Mouse (Mus musculus) heart, adult 18-20 months (tissue): ENCODE data around the gene Idh2. TPM values are rescaled to one million over a fixed set of nuclear protein-coding genes. Genes with fewer than 3 reads are reported as not detected.

Experiments used
- DNase-seq, 2 experiments: peaks; one replicate each; pipeline ENCODE4 v3.0.0; 2021 to 2022; ENCODE audit warnings: mixed read lengths in 1 of 2
- total RNA-seq, 2 experiments: library from RNA; stranded (reverse); gene quantifications; 2 replicates each; pipeline ENCODE4 v1.2.3; 2021

Idh2 gene
- total RNA-seq, 2 experiments from 2014 or later, result 2,187 to 2,245 TPM

- peak in 1 of 2 experiments; percentile 56 for DNase-seq
These were observed 7.9 kb upstream of the Idh2 start for GRCm38 (mm10) chr7:80123115-80123514.

- peak; percentile 68 to 82 for DNase-seq
These were observed 5.9 kb upstream of the Idh2 start for GRCm38 (mm10) chr7:80121083-80121482.

- peak; percentile 60 to 85 for DNase-seq
These were observed 4.0 kb upstream of the Idh2 start for GRCm38 (mm10) chr7:80119198-80119597.

GRCm38 (mm10) chr7:80116158-80116557 is 966 bp upstream of the Idh2 start:
- DNase-seq, result peak; percentile 61 to 67

GRCm38 (mm10) chr7:80114451-80115223 is 555 bp downstream of the Idh2 start:
- DNase-seq, result peak in 1 of 2 experiments; percentile 87

GRCm38 (mm10) chr7:80113989-80114388 is 1.2 kb downstream of the Idh2 start:
- peak; percentile 79 to 81 for DNase-seq

- DNase-seq, result peak in 1 of 2 experiments; percentile 36
These were observed 3.8 kb downstream of the Idh2 start for GRCm38 (mm10) chr7:80111066-80112045.

- DNase-seq, result no peak
These were observed 8.8 kb downstream of the Idh2 start for GRCm38 (mm10) chr7:80106441-80106840.

- no peak for DNase-seq
These were observed 9.4 kb downstream of the Idh2 start for GRCm38 (mm10) chr7:80105637-80106390.

GRCm38 (mm10) chr7:80103335-80103734 is 11.9 kb downstream of the Idh2 start:
- DNase-seq, result no peak

- DNase-seq, result no peak
These were observed 16.7 kb downstream of the Idh2 start for GRCm38 (mm10) chr7:80098389-80098976.

- DNase-seq, result no peak
These were observed 19.4 kb downstream of the Idh2 start for GRCm38 (mm10) chr7:80095598-80096309.

- no peak for DNase-seq
These were observed 20.7 kb downstream of the Idh2 start for GRCm38 (mm10) chr7:80094481-80094880.

- DNase-seq, result peak; percentile 63 to 66
These were observed 22.7 kb downstream of the Idh2 start for GRCm38 (mm10) chr7:80092351-80093046.

GRCm38 (mm10) chr7:80091866-80092210 is 23.4 kb downstream of the Idh2 start:
- no peak for DNase-seq

- DNase-seq, result no peak
These were observed 24.0 kb downstream of the Idh2 start for GRCm38 (mm10) chr7:80091004-80091865.

- no peak for DNase-seq
These were observed 24.8 kb downstream of the Idh2 start for GRCm38 (mm10) chr7:80090191-80091003.

- DNase-seq, result no peak
These were observed 27.0 kb downstream of the Idh2 start for GRCm38 (mm10) chr7:80088191-80088590.
